Mouse (Mus musculus) bone marrow macrophage, adult 2 months (primary cell): Measurements from ENCODE around the gene Palld.

Experiments
- CTCF ChIP-seq: IDR thresholded peaks from 2 replicates; pipeline ENCODE4 v1.5.1; 2012; ENCODE audit warnings: low read depth, mild to moderate bottlenecking, low read length, moderate library complexity
- POLR2A ChIP-seq: IDR thresholded peaks from 2 replicates; pipeline ENCODE4 v1.6.1; 2012; ENCODE audit warnings: mild to moderate bottlenecking, low read depth, low read length, borderline replicate concordance

DNA sequence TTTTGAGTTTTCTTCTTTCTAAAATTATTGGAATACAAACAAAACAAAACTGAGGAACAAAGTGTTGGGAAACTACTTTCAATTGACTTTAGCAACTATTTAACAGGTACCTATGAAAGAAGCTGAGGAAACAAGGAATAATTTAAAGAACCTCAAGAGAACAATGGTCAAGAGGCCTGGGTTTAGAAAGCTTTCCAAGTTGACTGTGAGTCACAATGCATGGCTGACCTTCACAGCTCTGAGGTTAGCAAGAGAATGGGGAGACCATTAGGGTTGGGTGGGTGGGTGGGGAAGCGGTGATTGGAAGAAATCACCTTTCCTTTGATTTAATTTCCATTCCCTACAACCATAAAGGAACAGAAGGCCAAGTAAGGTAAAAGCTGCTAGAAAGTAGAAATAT, 35.6 kb downstream of the Palld start:
- TF ChIP-seq POLR2A, result no peak
- TF ChIP-seq CTCF, result no peak
